Mouse (Mus musculus) limb, embryonic 15.5 days (tissue): ENCODE measurements at regions not wholly inside any gene's neighbourhood (a gene's known extent, or its start where the extent isn't known, plus 50 kb on each side); places are given as distances from the start of the nearest gene placed in this dataset.

Experiments used
- ATAC-seq: fragments of 200-750 bp; cut with Nextera tagmentation; 2 replicates; pipeline ENCODE4 v1.8.0; 2017; ENCODE audit warnings: low read depth, moderate TSS enrichment; ENCODE audit not compliant: insufficient number of reproducible peaks, low FRiP score, low TSS enrichment
- H3K27ac ChIP-seq: fragments of 300-500 bp; sonication (generic); 2 replicates; pipeline ENCODE4 v1.5.1; 2015; ENCODE audit warnings: moderate library complexity, mild to moderate bottlenecking, inconsistent platforms
- H3K27me3 ChIP-seq: fragments of 300-500 bp; sonication (generic); 2 replicates; pipeline ENCODE4 v1.6.1; 2015; ENCODE audit warnings: inconsistent platforms
- H3K36me3 ChIP-seq: fragments of 300-500 bp; sonication (generic); 2 replicates; pipeline ENCODE4 v1.6.1; 2015; ENCODE audit warnings: inconsistent platforms
- H3K4me1 ChIP-seq: fragments of 300-500 bp; sonication (generic); 2 replicates; pipeline ENCODE4 v1.6.1; 2015; ENCODE audit warnings: inconsistent platforms
- H3K4me2 ChIP-seq: fragments of 300-500 bp; sonication (generic); 2 replicates; pipeline ENCODE4 v1.6.1; 2015; ENCODE audit warnings: mild to moderate bottlenecking, inconsistent platforms
- H3K4me3 ChIP-seq: fragments of 300-500 bp; sonication (generic); 2 replicates; pipeline ENCODE4 v1.5.1; 2015; ENCODE audit warnings: mild to moderate bottlenecking, inconsistent platforms
- H3K9ac ChIP-seq: fragments of 300-500 bp; sonication (generic); 2 replicates; pipeline ENCODE4 v1.6.1; 2015; ENCODE audit warnings: inconsistent platforms
- H3K9me3 ChIP-seq: fragments of 300-500 bp; sonication (generic); 2 replicates; pipeline ENCODE4 v1.6.1; 2016; ENCODE audit warnings: inconsistent platforms
- WGBS: fragments of 180-500 bp; shearing (Covaris S2); methylation state at CpG from one replicate; pipeline ENCODE4 v1.1.7; 2015; 5-methylcytosine and 5-hydroxymethylcytosine counted together

GRCm38 (mm10) chr6:89042478-89043239 lies 140.6 kb downstream of the Tpra1 start:
- H3K27me3 ChIP-seq: no peaks in the 10 kb centered on the region
- 33% methylated on average over 24 of the region's 24 CpGs for WGBS
- H3K27ac ChIP-seq: no peak overlapping the region
- H3K36me3 ChIP-seq: no peaks in the 10 kb centered on the region
- H3K9ac ChIP-seq: no peak overlapping the region
- H3K4me2 ChIP-seq: no peak overlapping the region
- H3K4me3 ChIP-seq: no peak overlapping the region
- no peaks in the 10 kb centered on the region for H3K4me1 ChIP-seq
- no peak for ATAC-seq
- no peaks in the 10 kb centered on the region for H3K9me3 ChIP-seq

GRCm38 (mm10) chr6:89045436-89045966 lies 143.4 kb downstream of the Tpra1 start:
- Histone ChIP-seq H3K36me3 (no peaks in the 10 kb centered on the region), H3K9ac (no peak overlapping the region), H3K4me3 (no peak overlapping the region), H3K27me3 (no peaks in the 10 kb centered on the region), H3K4me2 (no peak overlapping the region), H3K9me3 (no peaks in the 10 kb centered on the region), H3K4me1 (no peaks in the 10 kb centered on the region), H3K27ac (no peak overlapping the region)
- WGBS: 76% methylated on average over 4 of the region's 4 CpGs
- no peak for ATAC-seq

- WGBS: 80% methylated on average over 2 of the region's 2 CpGs
These were observed 144.4 kb downstream of the Tpra1 start for GRCm38 (mm10) chr6:89046476-89046875.

GRCm38 (mm10) chr6:89047629-89048332 lies 145.7 kb downstream of the Tpra1 start:
- Histone ChIP-seq H3K9ac (no peak overlapping the region), H3K27me3 (no peaks in the 10 kb centered on the region), H3K4me3 (no peak overlapping the region), H3K4me2 (no peak overlapping the region), H3K4me1 (no peaks in the 10 kb centered on the region), H3K27ac (no peak overlapping the region), H3K36me3 (no peaks in the 10 kb centered on the region), H3K9me3 (no peaks in the 10 kb centered on the region)
- ATAC-seq: no peak
- 56% methylated on average over 6 of the region's 6 CpGs for WGBS

More at GRCm38 (mm10) chr6:89046476-89046875, 144.4 kb downstream of the Tpra1 start:
- H3K27me3 ChIP-seq: no peaks in the 10 kb centered on the region
- no peak overlapping the region for H3K4me3 ChIP-seq
- no peak overlapping the region for H3K9ac ChIP-seq
- ATAC-seq: no peak
- H3K4me2 ChIP-seq: no peak overlapping the region
- no peaks in the 10 kb centered on the region for H3K36me3 ChIP-seq
- H3K27ac ChIP-seq: no peak overlapping the region
- no peaks in the 10 kb centered on the region for H3K9me3 ChIP-seq
- H3K4me1 ChIP-seq: no peaks in the 10 kb centered on the region

- Histone ChIP-seq H3K27me3 (no peaks in the 10 kb centered on the region), H3K36me3 (no peaks in the 10 kb centered on the region), H3K4me3 (no peak overlapping the region), H3K27ac (no peak overlapping the region), H3K9ac (no peak overlapping the region), H3K4me2 (no peak overlapping the region), H3K9me3 (no peaks in the 10 kb centered on the region), H3K4me1 (no peaks in the 10 kb centered on the region)
- no peak for ATAC-seq
- WGBS: 41% methylated on average over 1 of the region's 1 CpGs
These were observed 147.2 kb downstream of the Tpra1 start for GRCm38 (mm10) chr6:89049290-89049689.

GRCm38 (mm10) chr6:89050575-89051270 lies 148.7 kb downstream of the Tpra1 start:
- no peaks in the 10 kb centered on the region for H3K27me3 ChIP-seq
- H3K36me3 ChIP-seq: no peaks in the 10 kb centered on the region
- H3K4me3 ChIP-seq: no peak overlapping the region
- H3K9ac ChIP-seq: no peak overlapping the region
- H3K9me3 ChIP-seq: no peaks in the 10 kb centered on the region
- no peak overlapping the region for H3K4me2 ChIP-seq
- H3K4me1 ChIP-seq: no peaks in the 10 kb centered on the region
- H3K27ac ChIP-seq: no peak overlapping the region
- 78% methylated on average over 13 of the region's 13 CpGs for WGBS
- ATAC-seq: no peak

GRCm38 (mm10) chr6:89052758-89053460 lies 150.9 kb downstream of the Tpra1 start:
- Histone ChIP-seq H3K27ac (no peak overlapping the region), H3K9me3 (no peaks in the 10 kb centered on the region), H3K27me3 (no peaks in the 10 kb centered on the region), H3K4me3 (no peak overlapping the region), H3K4me1 (no peaks in the 10 kb centered on the region), H3K4me2 (no peak overlapping the region), H3K9ac (no peak overlapping the region), H3K36me3 (no peaks in the 10 kb centered on the region)
- no peak for ATAC-seq
- WGBS: 79% methylated on average over 9 of the region's 9 CpGs

GRCm38 (mm10) chr6:89054060-89054459 lies 152.0 kb downstream of the Tpra1 start:
- Histone ChIP-seq H3K36me3 (no peaks in the 10 kb centered on the region), H3K4me3 (no peak overlapping the region), H3K4me1 (no peaks in the 10 kb centered on the region), H3K9ac (no peak overlapping the region), H3K27me3 (no peaks in the 10 kb centered on the region), H3K4me2 (no peak overlapping the region), H3K9me3 (no peaks in the 10 kb centered on the region), H3K27ac (no peak overlapping the region)
- WGBS: 86% methylated on average over 13 of the region's 13 CpGs
- ATAC-seq: no peak

GRCm38 (mm10) chr6:89059431-89059975 lies 157.5 kb downstream of the Tpra1 start:
- H3K27me3 ChIP-seq: no peaks in the 10 kb centered on the region
- H3K4me3 ChIP-seq: no peak overlapping the region
- H3K36me3 ChIP-seq: no peaks in the 10 kb centered on the region
- H3K9me3 ChIP-seq: no peaks in the 10 kb centered on the region
- no peak for ATAC-seq
- no peaks in the 10 kb centered on the region for H3K4me1 ChIP-seq
- H3K9ac ChIP-seq: no peak overlapping the region
- H3K27ac ChIP-seq: no peak overlapping the region
- WGBS: 81% methylated on average over 4 of the region's 4 CpGs
- H3K4me2 ChIP-seq: no peak overlapping the region

GRCm38 (mm10) chr6:89064977-89065580 lies 163.0 kb downstream of the Tpra1 start:
- no peaks in the 10 kb centered on the region for H3K9me3 ChIP-seq
- H3K27me3 ChIP-seq: no peaks in the 10 kb centered on the region
- H3K4me3 ChIP-seq: no peak overlapping the region
- 84% methylated on average over 7 of the region's 7 CpGs for WGBS
- no peaks in the 10 kb centered on the region for H3K36me3 ChIP-seq
- no peak overlapping the region for H3K9ac ChIP-seq
- no peaks in the 10 kb centered on the region for H3K4me1 ChIP-seq
- H3K4me2 ChIP-seq: no peak overlapping the region
- no peak overlapping the region for H3K27ac ChIP-seq
- no peak for ATAC-seq

- Histone ChIP-seq H3K36me3 (no peaks in the 10 kb centered on the region), H3K4me3 (no peak overlapping the region), H3K9ac (no peak overlapping the region), H3K27me3 (no peaks in the 10 kb centered on the region), H3K9me3 (no peaks in the 10 kb centered on the region), H3K27ac (no peak overlapping the region), H3K4me1 (no peaks in the 10 kb centered on the region), H3K4me2 (no peak overlapping the region)
- ATAC-seq: no peak
- 82% methylated on average over 5 of the region's 5 CpGs for WGBS
These were observed 164.5 kb downstream of the Tpra1 start for GRCm38 (mm10) chr6:89066588-89066987.
